Mouse (Mus musculus) CH12.LX (cell line): ENCODE results near the gene Fam19a2. TPM values are rescaled to one million over a fixed set of nuclear protein-coding genes. Genes with fewer than 3 reads are reported as not detected.

Source experiments
- DNase-seq: peaks from one replicate; pipeline ENCODE4 v3.0.0-alpha.2; 2013; ENCODE audit errors: extremely low read depth
- H3K27ac ChIP-seq: 2 replicates; pipeline ENCODE4 v1.5.1; 2012; ENCODE audit warnings: low read depth, mild to moderate bottlenecking, control low read depth, moderate library complexity; ENCODE audit not compliant: insufficient read depth
- H3K27me3 ChIP-seq: replicated peaks from 2 replicates; pipeline ENCODE3; 2012; ENCODE audit warnings: inconsistent platforms
- H3K36me3 ChIP-seq, 2 experiments: replicated peaks in 1 of 2; 2 replicates each; pipeline versions ENCODE3 to v1.6.1; 2012; ENCODE audit warnings: inconsistent platforms in 1 of 2, low read length in 1 of 2, mild to moderate bottlenecking in 1 of 2, mixed read lengths in 1 of 2, moderate library complexity in 1 of 2; ENCODE audit not compliant: control insufficient read depth in 1 of 2, insufficient read depth in 1 of 2
- H3K4me1 ChIP-seq, 2 experiments: 2 replicates each; pipeline ENCODE4 v1.6.1; 2012; ENCODE audit warnings: inconsistent platforms in 1 of 2, moderate library complexity in 1 of 2; ENCODE audit not compliant: insufficient read depth in 2 of 2, control insufficient read depth in 1 of 2
- H3K4me2 ChIP-seq: 2 replicates; pipeline ENCODE4 v1.6.1; 2012; ENCODE audit warnings: low read depth, mild to moderate bottlenecking, control low read depth; ENCODE audit not compliant: poor library complexity, insufficient read depth, severe bottlenecking
- H3K4me3 ChIP-seq, 3 experiments: fragments of 150-350 bp in 1 of 3; sonication (generic) in 1 of 3; replicated peaks in 1 of 3; 2 replicates each; pipeline versions ENCODE3 to v1.5.1; 2011 to 2012; ENCODE audit warnings: low read depth in 2 of 3, low read length in 2 of 3, mild to moderate bottlenecking in 2 of 3, moderate library complexity in 2 of 3, control low read depth in 1 of 3, improper control_type of control experiment in 1 of 3, inconsistent platforms in 1 of 3, mixed read lengths in 1 of 3; ENCODE audit not compliant: poor library complexity in 1 of 3
- H3K79me2 ChIP-seq: replicated peaks from 2 replicates; pipeline ENCODE4 v1.6.1; 2012; ENCODE audit warnings: mild to moderate bottlenecking, moderate library complexity; ENCODE audit not compliant: control insufficient read depth, poor library complexity, insufficient read depth, severe bottlenecking; ENCODE audit errors: extremely low read depth
- H3K9ac ChIP-seq: 2 replicates; pipeline ENCODE4 v1.6.1; 2012; ENCODE audit warnings: low read depth, mild to moderate bottlenecking, control low read depth, moderate library complexity; ENCODE audit not compliant: insufficient read depth
- H3K9me3 ChIP-seq: replicated peaks from 2 replicates; pipeline ENCODE3; 2012; ENCODE audit warnings: low read length, inconsistent platforms, mixed read lengths
- BHLHE40 ChIP-seq: IDR thresholded peaks from 2 replicates; pipeline ENCODE4 v1.6.1; 2011; ENCODE audit warnings: mild to moderate bottlenecking, low read depth, low read length, improper control_type of control experiment
- CHD2 ChIP-seq: IDR thresholded peaks from 2 replicates; pipeline ENCODE4 v1.6.1; 2011; ENCODE audit warnings: low read length, improper control_type of control experiment
- CTCF ChIP-seq, 2 experiments: IDR thresholded peaks in 1 of 2; conservative IDR thresholded peaks in 1 of 2; 2 replicates each; pipeline ENCODE4 v1.5.1; 2011 to 2012; ENCODE audit warnings: low read depth in 2 of 2, low read length in 2 of 2, improper control_type of control experiment in 1 of 2, inconsistent platforms in 1 of 2, mild to moderate bottlenecking in 1 of 2, moderate library complexity in 1 of 2
- E2F4 ChIP-seq: IDR thresholded peaks from 2 replicates; pipeline ENCODE4 v1.6.1; 2011; ENCODE audit warnings: low read depth, low read length, improper control_type of control experiment; ENCODE audit not compliant: insufficient replicate concordance
- ETS1 ChIP-seq: conservative IDR thresholded peaks from 2 replicates; pipeline ENCODE4 v1.6.1; 2012; ENCODE audit warnings: low read depth, mild to moderate bottlenecking, inconsistent platforms, low read length, improper control_type of control experiment, moderate library complexity
- GABPA ChIP-seq: IDR thresholded peaks from 2 replicates; pipeline ENCODE4 v1.6.1; 2012; ENCODE audit warnings: low read depth, low read length, improper control_type of control experiment, inconsistent platforms; ENCODE audit not compliant: insufficient replicate concordance
- HCFC1 ChIP-seq: IDR thresholded peaks from 2 replicates; pipeline ENCODE4 v1.6.1; 2012; ENCODE audit warnings: low read depth, mild to moderate bottlenecking, inconsistent platforms, low read length, improper control_type of control experiment
- JUN ChIP-seq: IDR thresholded peaks from 2 replicates; pipeline ENCODE4 v1.6.1; 2011; ENCODE audit warnings: low read depth, mild to moderate bottlenecking, low read length, improper control_type of control experiment, moderate library complexity; ENCODE audit not compliant: insufficient read depth
- MAZ ChIP-seq: IDR thresholded peaks from 2 replicates; pipeline ENCODE4 v1.6.1; 2012; ENCODE audit warnings: low read depth, mild to moderate bottlenecking, inconsistent platforms, low read length, improper control_type of control experiment, moderate library complexity
- MYC ChIP-seq: IDR thresholded peaks from 2 replicates; pipeline ENCODE4 v1.6.1; 2011; ENCODE audit warnings: low read depth, mild to moderate bottlenecking, improper control_type of control experiment, low read length
- NELFE ChIP-seq: IDR thresholded peaks from 2 replicates; pipeline ENCODE4 v1.6.1; 2011; ENCODE audit warnings: low read depth, low read length, improper control_type of control experiment
- PAX5 ChIP-seq: IDR thresholded peaks from 2 replicates; pipeline ENCODE4 v1.6.1; 2012; ENCODE audit warnings: low read length, inconsistent platforms, mixed read lengths
- POLR2A ChIP-seq: IDR thresholded peaks from 2 replicates; pipeline ENCODE4 v1.6.1; 2011; ENCODE audit warnings: low read depth, mild to moderate bottlenecking, improper control_type of control experiment, low read length
- POLR2AphosphoS2 ChIP-seq: IDR thresholded peaks from 2 replicates; pipeline ENCODE4 v1.6.1; 2011; ENCODE audit warnings: low read depth, low read length, improper control_type of control experiment
- RCOR1 ChIP-seq: conservative IDR thresholded peaks from 2 replicates; pipeline ENCODE4 v1.6.1; 2012; ENCODE audit warnings: low read depth, mild to moderate bottlenecking, inconsistent platforms, low read length, improper control_type of control experiment
- SIN3A ChIP-seq: IDR thresholded peaks from 2 replicates; pipeline ENCODE4 v1.6.1; 2012; ENCODE audit warnings: low read length, improper control_type of control experiment, inconsistent platforms
- UBTF ChIP-seq: IDR thresholded peaks from 2 replicates; pipeline ENCODE4 v1.6.1; 2012; ENCODE audit warnings: low read depth, mild to moderate bottlenecking, inconsistent platforms, low read length, improper control_type of control experiment, moderate library complexity
- USF1 ChIP-seq: IDR thresholded peaks from 2 replicates; pipeline ENCODE4 v1.6.1; 2014; ENCODE audit warnings: low read depth, mild to moderate bottlenecking, inconsistent platforms, low read length, improper control_type of control experiment
- ZC3H11A ChIP-seq: IDR thresholded peaks from 2 replicates; pipeline ENCODE4 v1.6.1; 2012; ENCODE audit warnings: low read depth, mild to moderate bottlenecking, inconsistent platforms, low read length, improper control_type of control experiment
- ZMIZ1 ChIP-seq: IDR thresholded peaks from 2 replicates; pipeline ENCODE4 v1.6.1; 2012; ENCODE audit warnings: low read depth, mild to moderate bottlenecking, inconsistent platforms, low read length, improper control_type of control experiment
- ZNF384 ChIP-seq: IDR thresholded peaks from 2 replicates; pipeline ENCODE4 v1.6.1; 2012; ENCODE audit warnings: low read depth, low read length, improper control_type of control experiment, inconsistent platforms
- dilution Hi-C: fragments of 300-500 bp; cut with MboI; formaldehyde crosslinking; loops from 2 replicates; pipeline ENCODE4 v1.14.3; 2020; ENCODE audit warnings: low sequenced_read_pairs; ENCODE audit not compliant: extremely low pct_unique_long_range_greater_than_20kb, extremely low pct_ligation_motif_present
- in situ Hi-C: fragments of 300-500 bp; cut with MboI; formaldehyde crosslinking; loops from 3 replicates; pipeline ENCODE4 v1.14.3; 2019; ENCODE audit warnings: low sequenced_read_pairs, low pct_ligation_motif_present, low pct_unique_long_range_greater_than_20kb, mixed read lengths
- polyA plus RNA-seq: library from polyadenylated mRNA; unstranded; fragments of >175 nt; gene quantifications from 2 replicates; pipeline ENCODE4 v1.2.1, GENCODE M21; 2012; ENCODE audit warnings: low read depth; ENCODE audit not compliant: insufficient read length
- total RNA-seq, 2 experiments: library from RNA; depleted of rRNA; stranded (reverse); fragments of 300-350 nt in 1 of 2; fragments of >200 nt in 1 of 2; gene quantifications; 2 replicates each; pipeline ENCODE4 v1.2.3; 2012 to 2014

Gene Fam19a2
- total and polyA plus RNA-seq, 3 experiments = not detected

DNA sequence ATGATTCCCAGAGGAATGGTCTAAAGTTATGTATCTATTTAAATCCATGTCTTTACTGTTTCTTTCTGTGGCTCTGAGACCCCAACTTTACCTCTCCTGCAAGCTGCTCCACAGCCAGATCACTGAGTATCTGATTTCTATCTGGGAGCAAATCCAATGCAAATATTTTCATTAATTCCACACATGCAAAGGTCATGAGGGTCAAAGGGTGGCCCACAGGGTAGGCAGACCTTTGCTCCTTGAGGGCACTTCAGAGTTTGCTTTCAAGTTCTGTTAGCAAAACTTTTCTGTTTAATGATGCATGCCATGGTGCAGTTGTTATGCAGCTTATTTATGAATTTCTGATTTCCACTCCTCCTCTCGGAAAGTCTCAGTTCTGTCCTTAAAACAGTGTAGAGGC lies 303.9 kb downstream of the Fam19a2 start:
- H3K36me3 ChIP-seq = no peaks in the 10 kb centered on the region
- H3K4me1 ChIP-seq = no peaks in the 10 kb centered on the region
- in situ Hi-C loops = no loop called here
- dilution Hi-C loops = no loop called here
- H3K9me3 ChIP-seq = peaks cover 39% of the 10 kb centered on the region
- TF ChIP-seq SIN3A = no peak
- TF ChIP-seq GABPA = no peak
- no peak for TF ChIP-seq E2F4
- no peak for TF ChIP-seq MYC
- TF ChIP-seq MAZ = no peak
- no peak for TF ChIP-seq ZMIZ1
- no peak for TF ChIP-seq POLR2A
- TF ChIP-seq CHD2 = no peak
- TF ChIP-seq PAX5 = no peak
- TF ChIP-seq, all 38 proteins: peak for 0
- H3K4me2 ChIP-seq = no peak overlapping the region
- no peak for DNase-seq
- H3K79me2 ChIP-seq = no peaks in the 10 kb centered on the region
- no peaks in the 10 kb centered on the region for H3K27me3 ChIP-seq
- H3K27ac ChIP-seq = no peak overlapping the region
- H3K9ac ChIP-seq = no peak overlapping the region
- no peak overlapping the region for H3K4me3 ChIP-seq

DNA sequence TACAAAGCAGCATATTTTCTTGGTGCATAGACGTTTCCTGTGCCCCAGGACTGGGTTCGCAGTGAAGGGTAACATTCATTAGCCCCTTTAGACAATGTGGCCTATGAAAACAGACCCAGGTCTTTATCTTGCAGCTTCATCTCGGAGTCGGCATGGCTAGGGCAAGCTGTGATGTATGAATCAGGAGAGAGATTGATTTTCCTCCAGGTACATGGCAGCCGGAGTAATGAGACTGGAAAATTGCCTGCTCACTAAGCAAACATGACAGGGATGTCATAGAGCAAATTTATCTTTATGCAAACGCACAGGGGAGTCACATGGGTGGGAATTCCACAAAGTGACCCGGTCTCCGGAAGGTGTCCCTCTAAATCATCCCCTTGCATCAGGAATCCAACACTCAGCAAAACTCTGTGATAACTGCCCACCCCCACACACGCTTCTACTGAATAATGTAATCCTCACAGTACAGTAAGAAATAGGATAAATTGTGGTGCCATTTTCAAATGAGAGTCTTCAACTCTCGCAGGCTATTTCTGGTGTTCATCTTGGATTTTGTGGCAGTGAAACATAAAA lies 306.9 kb downstream of the Fam19a2 start:
- dilution Hi-C loops = no loop called here
- H3K4me3 ChIP-seq = no peak overlapping the region
- H3K79me2 ChIP-seq = no peaks in the 10 kb centered on the region

DNA sequence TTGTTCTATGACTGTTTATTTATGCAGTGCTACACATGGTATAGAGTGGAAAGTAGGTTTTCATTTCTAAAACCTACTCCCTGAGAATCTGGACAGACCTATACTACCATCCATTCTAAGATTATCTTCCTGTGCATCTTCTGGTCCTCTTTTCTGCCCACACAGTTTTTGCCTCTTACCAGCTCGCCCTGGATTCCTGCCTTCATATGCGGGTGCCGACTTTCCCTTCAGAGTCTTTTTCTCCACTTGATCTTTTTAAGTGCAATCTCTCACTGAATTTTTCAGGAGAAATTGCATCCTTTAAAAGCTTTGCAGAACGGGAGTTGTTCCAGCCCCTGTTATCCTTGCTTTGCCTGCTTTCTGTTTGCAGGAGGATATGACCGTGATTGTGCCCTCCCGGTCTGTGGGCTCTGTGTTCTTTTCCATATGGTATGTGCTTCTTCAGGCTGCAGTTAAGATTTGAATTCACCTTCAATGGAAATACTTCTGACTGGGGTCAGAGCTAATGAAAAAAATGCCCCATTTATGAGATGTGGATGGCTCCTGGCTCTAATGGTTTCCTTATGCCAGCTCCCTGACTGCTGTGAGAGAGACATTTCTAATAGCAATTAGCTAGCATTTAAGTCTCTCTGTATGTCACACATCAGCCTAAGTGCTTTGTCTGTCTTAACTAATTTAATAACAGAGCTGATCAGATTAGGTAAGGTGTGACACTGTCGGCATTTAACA lies 308.7 kb downstream of the Fam19a2 start:
- Histone ChIP-seq H3K4me2 (no peak overlapping the region), H3K79me2 (no peaks in the 10 kb centered on the region), H3K4me3 (no peak overlapping the region), H3K4me1 (no peaks in the 10 kb centered on the region), H3K27me3 (no peaks in the 10 kb centered on the region), H3K27ac (no peak overlapping the region), H3K9me3 (peaks cover 45% of the 10 kb centered on the region), H3K9ac (no peak overlapping the region), H3K36me3 (no peaks in the 10 kb centered on the region)
- TF ChIP-seq NELFE (no peak), PAX5 (no peak), CTCF (conservative IDR thresholded peaks at IDR 0.05 in 1 of 2, IDR thresholded peaks at IDR 0.05 in 1 of 2; ENCODE audit: low read depth in 2 of 2, low read length in 2 of 2) (no peak), HCFC1 (no peak), RCOR1 (no peak), BHLHE40 (no peak), JUN (no peak), POLR2AphosphoS2 (no peak), E2F4 (no peak), UBTF (no peak), POLR2A (no peak), USF1 (no peak), ZMIZ1 (no peak), ETS1 (no peak)
- DNase-seq = no peak
- dilution Hi-C loops (no loop called here), in situ Hi-C loops (no loop called here)

More for the DNA sequence above, 306.9 kb downstream of the Fam19a2 start:
- Histone ChIP-seq H3K4me2 (no peak overlapping the region), H3K9ac (no peak overlapping the region), H3K27me3 (no peaks in the 10 kb centered on the region), H3K9me3 (peaks cover 36% of the 10 kb centered on the region), H3K4me1 (no peaks in the 10 kb centered on the region)
- DNase-seq = no peak
- TF ChIP-seq ZNF384 (no peak), ZC3H11A (no peak)
- TF ChIP-seq, all 38 proteins: peak for 0
- in situ Hi-C loops = no loop called here
- Histone ChIP-seq H3K36me3 (no peaks in the 10 kb centered on the region), H3K27ac (no peak overlapping the region)
